ENCODE assay signal across 9 mouse cellular contexts in the genomic region with DNA sequence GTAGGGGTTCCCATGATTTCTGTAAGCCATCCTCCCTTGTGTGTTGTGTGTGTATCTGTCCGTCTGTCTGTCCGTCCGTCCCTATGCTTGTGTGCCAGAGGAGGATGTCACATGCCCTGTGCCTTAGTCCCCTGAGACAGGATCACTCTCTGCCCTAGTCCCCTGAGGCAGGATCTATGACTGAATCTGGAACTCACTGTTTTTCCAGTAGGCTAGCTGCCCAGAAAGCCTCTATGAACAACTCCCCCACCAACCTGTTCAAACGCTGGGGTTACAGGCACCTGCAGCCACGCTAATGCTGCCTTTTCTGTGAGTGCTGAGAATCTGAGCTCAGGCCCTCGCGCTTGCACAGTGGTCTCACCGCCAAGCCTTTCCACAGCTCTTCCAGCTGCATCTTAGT.
DNase-seq lines count a peak whose midpoint lies in the region; ATAC-seq and TF ChIP-seq lines count a peak whose summit lies in the region.
"Had no signal": no experiment of that assay in that cellular context is flagged by ENCODE, and none has a peak within 500 bp of the region (broad histone marks: within the 10 kb centered on the region; RNA-seq: fewer than 3 reads in every experiment).

No protein-coding gene starts in this region.

- no peaks in the 10 kb centered on the region for H3K27me3 ChIP-seq in intestine, embryonic 14.5 days (replicated peaks; ENCODE audit: control insufficient read depth, insufficient read depth, low read length)
- H3K27me3 ChIP-seq in intestine, postnatal 0 days (replicated peaks; ENCODE audit: control insufficient read depth, insufficient read depth, low read length), result no peaks in the 10 kb centered on the region
- no peaks in the 10 kb centered on the region for H3K27me3 ChIP-seq in embryonic facial prominence, embryonic 11.5 days (ENCODE audit: control insufficient read depth, insufficient read depth, low read length)
- H3K27me3 ChIP-seq in liver, embryonic 13.5 days, result no peaks in the 10 kb centered on the region
- no peaks in the 10 kb centered on the region for H3K27me3 ChIP-seq in thymus, adult 2 months (ENCODE audit: control insufficient read depth, insufficient read depth, low read length)

- H3K4me2 ChIP-seq in intestine, embryonic 14.5 days (ENCODE audit: low read length), result no peak overlapping the region
- no peak overlapping the region for H3K4me2 ChIP-seq in intestine, postnatal 0 days (replicated peaks; ENCODE audit: low read depth)
- H3K4me2 ChIP-seq in embryonic facial prominence, embryonic 11.5 days (ENCODE audit: low read depth, low read length), result no peak overlapping the region
- no peak overlapping the region for H3K4me2 ChIP-seq in liver, embryonic 13.5 days

- ATAC-seq in intestine, embryonic 14.5 days (replicated peaks; ENCODE audit: low FRiP score, low TSS enrichment, low read depth), result no peak
- ATAC-seq in intestine, postnatal 0 days, result no peak
- peak; percentile 10; the same call in 1 of the 2 replicates for ATAC-seq in embryonic facial prominence, embryonic 11.5 days (replicated peaks; ENCODE audit: insufficient number of reproducible peaks, low FRiP score, low TSS enrichment, low read depth)
- ATAC-seq in liver, embryonic 13.5 days (ENCODE audit: low read depth), result no peak

- no peaks in the 10 kb centered on the region for H3K36me3 ChIP-seq in intestine, embryonic 14.5 days (ENCODE audit: control insufficient read depth, insufficient read depth, low read length)
- no peaks in the 10 kb centered on the region for H3K36me3 ChIP-seq in intestine, postnatal 0 days (ENCODE audit: control insufficient read depth, insufficient read depth)
- H3K36me3 ChIP-seq in embryonic facial prominence, embryonic 11.5 days (replicated peaks; ENCODE audit: control insufficient read depth, insufficient read depth, low read depth, low read length), result no peaks in the 10 kb centered on the region
- 0 out of 2 replicates have a peak, but pooled peaks cover 3% of the 10 kb centered on the region for H3K36me3 ChIP-seq in liver, embryonic 13.5 days
- H3K36me3 ChIP-seq in thymus, adult 2 months (ENCODE audit: control insufficient read depth, insufficient read depth, low read length), result no peaks in the 10 kb centered on the region

- H3K4me3 ChIP-seq in intestine, embryonic 14.5 days (ENCODE audit: low read depth, low read length), result no peak overlapping the region
- H3K4me3 ChIP-seq in intestine, postnatal 0 days (ENCODE audit: low read depth, low read length), result no peak overlapping the region
- no peak overlapping the region for H3K4me3 ChIP-seq in embryonic facial prominence, embryonic 11.5 days (ENCODE audit: low read depth, low read length)
- H3K4me3 ChIP-seq in liver, embryonic 13.5 days (replicated peaks), result no peak overlapping the region
- no peak overlapping the region for H3K4me3 ChIP-seq in thymus, adult 2 months (ENCODE audit: control insufficient read depth, insufficient read depth, low read length)

- 0 out of 2 replicates have a peak overlapping the region, but pooled peaks have one; percentile 43 for H3K27ac ChIP-seq in intestine, embryonic 14.5 days (ENCODE audit: low read depth)
- no peak overlapping the region for H3K27ac ChIP-seq in intestine, postnatal 0 days (ENCODE audit: low read depth, low read length)
- H3K27ac ChIP-seq in embryonic facial prominence, embryonic 11.5 days (replicated peaks; ENCODE audit: low read depth, low read length), result no peak overlapping the region
- peak overlapping the region; percentile 67; the same call in 1 of the 2 replicates for H3K27ac ChIP-seq in liver, embryonic 13.5 days
- no peak overlapping the region for H3K27ac ChIP-seq in thymus, adult 2 months (ENCODE audit: control insufficient read depth, insufficient read depth, low read length)

- no peak for TF ChIP-seq POLR2A in thymus, adult 2 months (IDR thresholded peaks at IDR 0.05; ENCODE audit: control insufficient read depth, extremely low read depth, insufficient read depth, low read length, poor library complexity)

- no peak overlapping the region for H3K9ac ChIP-seq in intestine, embryonic 14.5 days (ENCODE audit: low read length)
- H3K9ac ChIP-seq in intestine, postnatal 0 days (ENCODE audit: low read depth, low read length), result no peak overlapping the region
- no peak overlapping the region for H3K9ac ChIP-seq in embryonic facial prominence, embryonic 11.5 days (replicated peaks; ENCODE audit: low read length)
- no peak overlapping the region for H3K9ac ChIP-seq in liver, embryonic 13.5 days

- 82% methylated on average over 8 of the region's 8 CpGs for WGBS in intestine, embryonic 14.5 days
- WGBS in intestine, postnatal 0 days, result 85% methylated on average over 8 of the region's 8 CpGs
- 71% methylated on average over 8 of the region's 8 CpGs for WGBS in embryonic facial prominence, embryonic 11.5 days
- 80% methylated on average over 8 of the region's 8 CpGs for WGBS in liver, embryonic 13.5 days (ENCODE audit: insufficient replicate concordance)
- 94% methylated on average over 8 of the region's 8 CpGs for WGBS in thymus, adult 2 months

- DNase-seq in intestine, embryonic 14.5 days (ENCODE audit: low spot score), result no peak
- DNase-seq in MN1 (ENCODE audit: low spot score), result peak; percentile 23
- no peak for DNase-seq in embryonic facial prominence, embryonic 11.5 days (ENCODE audit: low spot score)
- no peak for DNase-seq in liver, embryonic 13.5 days
- DNase-seq in ovary, postnatal 10 days (ENCODE audit: low spot score), result no peak
- DNase-seq in thymus, postnatal 10 days (ENCODE audit: low spot score in 2 of 2), result no peak
- DNase-seq in thymus, adult 2 months, result no peak
- DNase-seq: spleen, adult 18-20 months had no signal

- no peaks in the 10 kb centered on the region for H3K9me3 ChIP-seq in intestine, embryonic 14.5 days (ENCODE audit: control insufficient read depth, low read length)
- no peaks in the 10 kb centered on the region for H3K9me3 ChIP-seq in intestine, postnatal 0 days (ENCODE audit: control insufficient read depth)
- no peaks in the 10 kb centered on the region for H3K9me3 ChIP-seq in embryonic facial prominence, embryonic 11.5 days (replicated peaks; ENCODE audit: control insufficient read depth, low read length)
- no peaks in the 10 kb centered on the region; the same call in 1 of the 2 replicates for H3K9me3 ChIP-seq in liver, embryonic 13.5 days (replicated peaks)

- H3K4me1 ChIP-seq in intestine, embryonic 14.5 days (replicated peaks; ENCODE audit: control insufficient read depth, insufficient read depth, low read length), result peaks cover 43% of the 10 kb centered on the region
- H3K4me1 ChIP-seq in intestine, postnatal 0 days (replicated peaks; ENCODE audit: control insufficient read depth, insufficient read depth, low read length), result peaks cover 9% of the 10 kb centered on the region; the same call in 1 of the 2 replicates
- H3K4me1 ChIP-seq in embryonic facial prominence, embryonic 11.5 days (ENCODE audit: control insufficient read depth, insufficient read depth, low read length), result peaks cover 4% of the 10 kb centered on the region; the same call in 1 of the 2 replicates
- peaks cover 37% of the 10 kb centered on the region for H3K4me1 ChIP-seq in liver, embryonic 13.5 days (replicated peaks)
- peaks cover 3% of the 10 kb centered on the region; the same call in 1 of the 2 replicates for H3K4me1 ChIP-seq in thymus, adult 2 months (replicated peaks; ENCODE audit: control insufficient read depth, insufficient read depth, low read length)

- TF ChIP-seq CTCF in intestine, postnatal 0 days (IDR thresholded peaks at IDR 0.05; ENCODE audit: low read depth), result no peak
- no peak for TF ChIP-seq CTCF in thymus, adult 2 months (IDR thresholded peaks at IDR 0.05; ENCODE audit: borderline replicate concordance, control insufficient read depth, extremely low read depth, insufficient read depth, low read length, poor library complexity)

Comparison
In these comparisons a context has a peak if more than half of its experiments do, and no peak if none do; other contexts are left out.
1. H3K27ac ChIP-seq: peak in intestine, embryonic 14.5 days (single experiment) and liver, embryonic 13.5 days (single experiment); none in intestine, postnatal 0 days (single experiment), embryonic facial prominence, embryonic 11.5 days (single experiment) and thymus, adult 2 months (single experiment).